Mouse (Mus musculus): ENCODE measurements around the gene Atp11b. TPM values are rescaled to one million over a fixed set of nuclear protein-coding genes. Genes with fewer than 3 reads are reported as not detected.
A peak's percentile ranks its signal among the peaks of the same experiment; 100 is the strongest.

The Atp11b gene
- 117 and 149 TPM in 2 replicates for total RNA-seq (2014; fragmentation: Nextera tagmentation)
- 111 and 132 TPM in 2 replicates for total RNA-seq (2017)

DNA sequence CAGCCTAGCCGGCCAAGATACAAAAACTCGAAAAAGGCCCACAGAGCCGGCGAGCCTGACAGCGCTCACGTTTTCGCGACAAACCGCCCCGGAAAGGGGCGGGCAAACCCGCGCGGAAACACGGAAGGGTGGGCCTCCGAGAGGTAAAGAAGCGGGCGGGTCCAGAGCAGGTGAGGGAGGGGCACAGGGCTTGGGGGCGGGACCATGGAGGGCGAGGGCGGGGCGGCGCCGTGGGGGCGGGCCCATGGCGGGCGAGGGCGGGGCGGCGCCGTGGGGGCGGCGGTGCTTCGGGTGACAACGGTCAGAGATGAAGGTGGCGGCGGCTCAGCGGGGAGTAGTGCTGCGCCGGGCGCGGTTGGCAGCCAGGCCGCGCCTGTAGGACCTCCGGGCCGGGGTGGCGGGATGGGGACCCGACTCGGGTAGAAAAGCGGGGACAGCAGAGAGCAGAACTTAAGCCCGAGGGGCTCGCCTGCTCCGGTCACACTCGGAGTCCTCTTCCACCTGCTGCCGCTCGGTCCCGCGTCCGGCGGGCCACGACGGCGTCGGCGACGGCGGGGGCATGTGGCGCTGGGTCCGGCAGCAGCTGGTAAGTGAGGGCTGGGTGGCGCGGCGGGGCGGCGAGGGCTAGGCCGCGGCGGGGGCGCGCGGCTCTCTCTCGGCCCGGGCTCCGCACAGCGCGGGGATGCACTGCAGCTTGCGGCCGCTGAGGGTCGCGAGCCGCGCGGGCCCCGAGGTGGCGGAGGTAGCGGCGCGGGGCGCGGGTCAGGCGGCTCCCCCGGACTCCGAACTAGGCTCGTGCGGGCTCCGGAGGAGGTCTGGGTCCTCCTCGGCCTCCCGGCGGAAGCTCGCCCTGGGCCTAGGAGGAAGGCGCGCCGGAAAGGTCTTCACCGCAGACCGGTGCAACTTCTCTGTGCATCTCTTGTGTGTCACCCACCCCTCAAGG lies at the start of gene Atp11b:
Gene Atp11b, plus strand, starts transcription at position 282 of the 943 bp plus-strand sequence.
- ATAC-seq (replicated peaks; ENCODE audit: poor library complexity, severe bottlenecking): peak; percentile 76

DNA sequence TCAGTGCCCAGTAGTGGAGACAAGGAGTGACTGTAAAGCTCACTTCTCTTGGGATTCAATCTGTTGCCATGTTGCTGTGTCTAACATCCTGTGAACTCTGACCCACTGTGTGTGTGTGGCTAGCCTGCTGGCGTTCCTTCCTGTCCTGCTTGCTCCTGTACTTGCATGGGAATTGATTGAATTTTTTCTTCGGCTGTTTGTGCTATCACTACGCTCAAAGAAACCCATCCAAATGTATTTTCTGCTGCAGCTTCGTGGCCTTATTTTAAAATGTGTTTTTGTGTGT lies 49.6 kb upstream of the Atp11b start:
- ATAC-seq (replicated peaks; ENCODE audit: poor library complexity, severe bottlenecking): no peak

DNA sequence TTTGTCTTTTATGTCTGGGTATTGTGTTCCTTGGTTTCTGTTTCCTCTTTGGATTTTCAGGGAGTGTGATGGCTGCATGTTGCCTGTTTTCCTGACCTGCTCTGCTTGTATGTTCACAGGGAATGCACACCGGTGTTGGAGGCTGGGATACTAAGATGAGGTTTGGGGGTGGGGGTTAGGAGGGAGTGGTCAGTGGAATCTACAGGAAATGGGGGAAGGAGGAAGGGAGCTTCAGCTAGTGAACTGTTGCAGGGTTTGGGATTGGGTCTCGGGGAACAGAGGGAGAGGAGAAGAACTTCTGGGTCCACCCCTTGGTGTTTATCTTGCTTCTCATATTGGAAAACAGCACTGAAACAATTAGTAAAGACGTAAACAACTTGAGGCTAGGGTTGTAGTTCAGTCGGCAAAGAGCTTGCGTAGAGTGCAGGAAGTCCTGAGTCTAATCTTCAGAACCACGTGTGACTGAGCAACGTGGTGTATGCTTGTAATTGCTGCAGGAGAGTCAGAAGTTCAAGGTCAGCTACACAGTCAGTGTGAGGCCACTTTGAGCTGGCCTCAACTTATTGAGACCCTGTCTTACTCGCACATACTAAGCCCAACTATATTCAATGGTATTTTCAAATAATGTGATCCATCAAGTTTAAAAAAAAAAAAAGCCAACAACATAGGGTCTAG lies 34.2 kb upstream of the Atp11b start:
- ATAC-seq (replicated peaks; ENCODE audit: poor library complexity, severe bottlenecking): no peak

DNA sequence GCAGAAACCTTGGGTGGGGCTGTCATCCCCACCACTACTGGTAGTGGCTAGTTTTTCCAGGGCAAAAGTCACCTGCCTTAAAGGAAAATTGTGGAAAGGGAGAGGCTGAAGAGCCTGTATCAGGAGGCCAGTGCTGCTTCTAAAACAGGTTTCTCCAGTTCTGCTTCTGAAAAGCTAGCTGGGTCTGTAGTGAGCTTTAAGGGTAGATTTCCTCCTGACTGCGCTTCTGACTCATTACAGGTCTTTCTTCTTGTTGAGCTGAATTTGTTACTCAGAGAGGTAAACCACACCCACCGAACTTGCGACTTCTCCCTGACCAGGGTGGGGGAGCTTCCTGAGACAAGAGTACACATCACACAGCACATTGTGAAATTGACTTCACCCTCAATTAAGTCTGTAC lies 33.1 kb upstream of the Atp11b start:
- ATAC-seq (replicated peaks; ENCODE audit: poor library complexity, severe bottlenecking): peak; percentile 99

DNA sequence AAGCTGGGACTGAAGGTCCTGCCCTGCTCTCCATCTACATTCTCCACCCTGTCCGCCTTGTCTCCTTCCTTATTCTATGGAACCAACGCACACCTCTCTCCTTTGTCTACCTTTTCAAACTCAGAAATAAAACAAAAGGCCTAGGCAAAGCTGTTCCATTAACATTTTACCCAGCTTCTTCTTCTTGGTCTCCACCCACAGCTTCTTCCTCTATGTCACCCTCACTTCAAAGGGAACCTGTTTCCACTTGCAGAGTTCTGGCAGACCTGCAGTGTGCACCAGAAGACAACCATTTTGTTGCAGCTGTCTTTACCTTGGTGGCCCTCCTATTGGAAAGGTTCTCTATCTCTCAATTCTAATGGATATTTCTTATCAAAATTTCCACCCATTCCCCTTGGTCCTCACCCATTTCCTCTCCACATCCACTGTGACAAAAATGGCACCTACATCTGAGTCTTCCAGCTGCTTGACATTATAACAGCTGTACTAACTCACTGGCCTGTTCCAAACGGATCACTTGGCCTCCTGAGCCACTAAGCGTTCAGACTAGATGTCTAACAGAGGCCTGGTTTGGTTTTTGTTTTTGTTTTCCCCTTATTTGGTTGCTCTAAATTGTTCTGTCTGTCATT lies 32.0 kb upstream of the Atp11b start:
- no peak for ATAC-seq (replicated peaks; ENCODE audit: poor library complexity, severe bottlenecking)

DNA sequence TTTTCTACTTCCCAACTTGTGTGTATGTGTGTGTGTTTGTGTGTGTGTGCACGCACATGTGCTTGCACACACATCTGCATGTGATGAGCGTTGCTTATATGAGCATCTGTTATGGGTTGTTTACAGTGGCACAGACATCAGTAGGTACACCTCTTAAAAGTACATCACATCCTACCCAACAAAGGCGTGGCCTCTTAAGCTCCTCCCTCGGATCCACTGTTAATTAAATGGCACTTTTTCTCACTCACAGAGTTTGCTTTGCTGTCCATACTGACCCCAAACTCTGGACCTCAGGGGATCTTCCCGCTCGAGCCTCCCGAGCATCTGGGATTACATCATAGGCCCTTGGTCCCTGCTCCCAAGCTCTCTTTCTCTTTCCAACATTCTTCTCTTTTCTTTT lies 31.1 kb upstream of the Atp11b start:
- ATAC-seq (replicated peaks; ENCODE audit: poor library complexity, severe bottlenecking): no peak

DNA sequence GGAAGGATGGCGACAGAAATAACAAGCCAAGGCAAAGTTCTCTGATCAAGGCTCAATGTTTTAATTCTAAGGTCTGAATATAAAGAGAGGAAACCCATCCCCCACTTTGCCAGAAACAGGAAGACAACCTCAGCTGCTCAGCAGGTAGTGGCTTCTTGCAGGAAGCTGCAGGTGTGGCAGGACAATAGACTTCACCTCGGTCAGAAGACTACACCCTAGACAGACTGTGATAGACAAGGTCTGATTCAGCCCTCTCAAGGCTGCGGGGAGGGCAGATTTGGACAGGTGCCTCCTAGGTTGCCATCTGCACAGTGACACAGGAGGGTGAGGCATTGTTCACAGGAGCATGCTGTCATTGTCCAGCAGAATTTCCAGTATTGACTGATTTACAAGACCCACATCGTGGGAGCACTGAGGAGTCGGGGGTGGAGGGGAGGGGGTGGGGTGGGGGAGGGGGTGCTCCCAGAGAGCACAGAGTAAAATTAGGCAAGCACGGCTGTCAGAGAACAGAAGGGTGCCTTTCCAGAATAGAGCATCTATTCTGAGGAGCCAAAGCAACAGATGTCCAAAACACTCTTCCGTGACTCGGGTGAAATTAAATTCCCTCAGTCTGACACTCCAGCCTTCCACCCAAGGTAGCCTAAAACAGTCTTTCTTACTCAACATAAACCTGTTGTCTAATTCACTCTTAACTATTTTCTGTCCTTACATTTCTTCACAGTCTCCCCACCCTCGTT lies 30.2 kb upstream of the Atp11b start:
- ATAC-seq (replicated peaks; ENCODE audit: poor library complexity, severe bottlenecking): no peak

DNA sequence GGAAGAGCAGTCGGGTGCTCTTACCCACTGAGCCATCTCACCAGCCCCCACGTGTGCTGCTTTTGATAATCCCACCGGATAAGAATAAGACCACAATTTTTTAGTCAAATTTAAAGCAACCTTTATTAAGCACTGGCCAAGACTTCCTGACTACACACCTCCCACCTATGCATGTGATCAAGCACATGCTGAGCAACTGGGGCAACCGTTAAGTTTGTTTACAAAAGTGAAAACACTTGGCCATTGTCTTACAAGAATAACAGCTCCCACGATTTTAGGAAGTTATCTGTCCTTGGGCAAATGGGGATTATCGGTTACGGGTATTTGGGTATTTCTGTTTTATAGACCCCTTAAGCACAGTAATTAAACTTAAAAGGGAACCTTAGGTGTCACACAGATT lies 28.8 kb upstream of the Atp11b start:
- no peak for ATAC-seq (replicated peaks; ENCODE audit: poor library complexity, severe bottlenecking)

DNA sequence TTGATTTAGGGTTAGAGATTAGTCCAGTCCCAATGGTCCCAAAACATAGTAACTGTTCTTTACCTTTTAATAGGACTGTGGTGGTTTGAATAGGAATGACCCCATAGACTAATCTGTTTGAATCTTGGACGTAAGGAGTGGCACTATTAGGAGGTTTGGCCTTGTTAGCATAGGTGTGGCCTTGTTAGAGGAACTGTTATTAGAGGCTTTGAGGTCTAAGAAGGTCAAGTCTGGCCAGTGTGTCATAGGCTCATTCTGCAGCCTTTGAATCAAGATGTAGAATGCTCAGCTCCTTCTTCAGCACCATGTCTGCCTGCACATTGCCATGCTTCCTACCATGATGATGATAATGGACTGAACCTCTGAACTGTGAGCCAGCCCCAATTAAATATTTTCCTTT lies 27.0 kb upstream of the Atp11b start:
- ATAC-seq (replicated peaks; ENCODE audit: poor library complexity, severe bottlenecking): no peak

DNA sequence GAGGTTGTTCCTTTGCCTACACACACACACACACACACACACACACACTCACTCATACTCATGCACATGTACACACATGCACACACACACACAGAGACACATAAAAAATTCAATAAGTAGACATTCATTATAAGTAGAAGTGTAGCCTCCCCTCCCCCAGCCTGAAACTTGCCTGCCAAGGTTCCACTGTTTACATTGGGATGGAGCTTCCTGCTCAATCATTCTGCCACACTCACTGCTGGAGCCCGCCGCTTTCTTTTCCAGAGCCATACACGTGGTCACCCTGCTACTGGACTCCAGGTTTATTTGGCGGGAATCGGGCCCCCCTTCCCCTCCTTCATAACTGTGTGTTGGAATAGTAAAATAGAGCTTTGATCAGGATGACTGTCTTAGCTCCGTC lies 24.4 kb upstream of the Atp11b start:
- ATAC-seq (replicated peaks; ENCODE audit: poor library complexity, severe bottlenecking): no peak

DNA sequence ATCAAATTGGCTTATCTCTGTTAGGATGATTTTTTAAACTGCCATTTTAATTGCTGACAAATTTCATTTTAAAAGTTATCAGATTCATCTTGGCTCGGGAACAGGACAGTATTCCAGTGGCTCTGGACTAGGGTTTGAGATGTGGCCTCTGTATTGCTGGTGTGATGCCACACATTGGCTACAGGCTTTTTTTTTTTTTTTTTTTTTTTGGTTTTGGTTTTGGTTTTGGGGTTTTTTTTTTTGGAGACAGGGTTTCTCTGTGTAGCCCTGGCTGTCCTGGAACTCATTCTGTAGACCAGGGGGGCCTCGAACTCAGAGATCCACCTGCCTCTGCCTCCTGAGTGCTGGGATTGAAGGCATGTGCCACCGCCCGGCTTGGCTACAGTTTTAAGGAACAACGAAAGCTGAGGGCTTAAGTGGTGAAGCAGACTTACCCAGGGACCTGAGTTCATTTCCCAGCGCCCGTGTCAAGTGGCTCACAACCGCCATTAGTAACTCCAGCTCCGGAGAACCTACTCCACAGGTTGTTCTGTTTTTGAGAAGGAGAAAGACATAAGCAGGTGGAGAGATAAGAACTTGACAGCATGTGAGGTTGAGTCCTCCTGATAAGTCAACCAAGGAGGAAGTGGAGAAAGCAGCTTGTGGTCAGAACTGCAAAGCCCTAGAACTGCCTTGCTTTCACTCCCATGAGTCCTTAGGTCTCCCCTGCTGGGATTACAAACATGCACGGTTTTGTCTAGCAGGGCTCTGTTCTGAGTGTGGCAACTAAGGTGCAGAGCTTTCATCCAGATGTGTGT lies 21.7 kb upstream of the Atp11b start:
- peak; percentile 95 for ATAC-seq (replicated peaks; ENCODE audit: poor library complexity, severe bottlenecking)

DNA sequence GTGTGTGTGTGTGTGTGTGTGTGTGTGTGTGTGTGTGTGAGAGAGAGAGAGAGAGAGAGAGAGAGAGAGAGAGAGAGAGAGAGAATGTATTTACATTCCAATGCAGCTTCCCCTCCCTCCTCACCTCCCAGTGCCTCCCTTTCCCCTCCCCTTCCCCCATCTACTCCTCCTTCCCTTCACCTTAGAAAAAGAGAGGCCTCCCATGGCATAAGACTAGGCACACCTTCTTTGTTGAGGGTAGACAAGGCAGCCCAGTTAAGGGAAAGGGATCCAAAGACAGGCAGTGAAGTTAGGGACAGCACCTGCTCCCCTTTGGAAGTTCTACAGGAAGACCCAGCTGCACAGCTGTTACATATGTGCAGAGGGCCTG lies 21.1 kb upstream of the Atp11b start:
- peak; percentile 49 for ATAC-seq (replicated peaks; ENCODE audit: poor library complexity, severe bottlenecking)

DNA sequence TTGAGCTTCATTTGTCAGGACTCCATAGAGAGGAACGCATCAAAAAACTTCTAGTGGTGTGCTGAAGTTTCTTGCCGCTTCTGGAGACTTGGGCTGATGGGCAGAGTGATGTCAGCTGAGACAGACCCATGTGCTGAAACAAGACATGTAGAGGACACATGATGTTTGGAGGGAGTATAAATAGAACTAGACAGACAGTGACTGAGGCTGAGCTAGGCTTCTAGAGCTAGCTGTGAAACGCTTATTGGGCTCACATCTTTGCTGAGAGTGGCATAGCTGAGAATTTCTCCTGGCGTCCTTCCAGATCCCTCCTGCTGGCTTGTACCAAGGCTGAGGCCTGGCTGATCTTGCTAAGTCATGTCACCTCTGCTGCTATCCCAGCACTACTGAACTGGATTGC lies 19.4 kb upstream of the Atp11b start:
- no peak for ATAC-seq (replicated peaks; ENCODE audit: poor library complexity, severe bottlenecking)

DNA sequence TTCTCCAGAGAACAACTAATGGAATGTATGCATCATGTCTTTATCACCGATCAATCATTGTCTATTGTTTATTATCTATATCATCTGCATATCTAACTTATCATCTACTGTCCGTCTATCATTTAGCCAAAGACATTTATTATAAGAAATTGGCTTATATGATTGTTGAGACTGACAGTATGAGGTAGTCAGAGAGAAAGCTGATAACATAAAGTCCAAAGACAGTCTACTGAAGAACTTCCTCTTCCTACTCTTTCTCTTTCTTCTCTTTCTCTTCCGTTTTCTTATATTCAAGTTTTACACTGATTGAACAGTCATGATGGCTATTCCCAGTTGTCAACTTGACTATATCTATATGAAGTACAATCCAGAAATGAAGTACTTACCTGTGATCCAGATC lies 15.8 kb upstream of the Atp11b start:
- ATAC-seq (replicated peaks; ENCODE audit: poor library complexity, severe bottlenecking): no peak

DNA sequence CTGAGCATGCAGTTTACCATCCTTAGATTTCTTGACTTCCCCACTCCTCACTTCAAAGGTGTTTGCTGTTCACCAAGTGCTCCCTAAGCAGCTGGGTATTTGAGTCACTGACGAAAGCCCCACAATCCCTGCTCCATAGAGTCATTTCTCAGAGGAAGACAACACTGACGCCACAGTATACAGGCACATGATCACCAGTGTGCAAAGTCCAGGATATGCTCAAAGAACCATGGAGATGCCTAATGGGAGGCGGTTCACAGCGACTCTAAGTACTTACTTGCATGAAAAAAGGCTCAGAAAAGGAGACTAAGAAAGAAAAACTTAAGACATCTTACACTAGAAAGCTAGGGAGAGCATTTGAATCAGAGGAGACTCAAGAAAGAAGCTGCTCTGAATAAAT lies 8.9 kb upstream of the Atp11b start:
- no peak for ATAC-seq (replicated peaks; ENCODE audit: poor library complexity, severe bottlenecking)

DNA sequence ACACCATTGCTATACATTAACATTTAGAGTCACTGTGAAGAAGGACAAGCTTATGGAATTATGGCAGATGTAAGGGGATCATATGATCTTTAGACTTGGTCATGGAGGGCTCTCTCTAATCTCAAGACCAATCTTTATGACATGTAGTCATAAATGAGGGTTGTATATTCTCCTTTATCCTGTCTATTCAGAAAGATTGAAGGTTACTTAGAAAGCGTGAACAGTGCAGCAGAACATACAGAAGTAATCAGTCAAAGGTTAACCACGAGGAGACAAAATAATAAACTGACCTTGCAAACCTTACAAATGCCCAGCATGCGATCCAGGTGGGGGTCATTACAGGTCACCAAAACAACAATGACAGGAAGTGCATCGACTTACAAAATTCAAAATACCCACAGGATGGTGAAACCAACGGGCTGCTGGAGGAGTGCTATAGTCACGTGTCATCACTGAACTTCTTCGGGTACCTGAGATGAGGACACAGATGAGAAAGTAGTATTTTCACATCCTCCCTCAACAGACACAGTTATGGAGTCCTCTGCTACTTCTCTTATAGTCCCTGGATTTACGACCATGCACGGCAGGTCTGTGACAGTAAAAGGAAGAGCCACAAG lies 7.0 kb upstream of the Atp11b start:
- ATAC-seq (replicated peaks; ENCODE audit: poor library complexity, severe bottlenecking): peak; percentile 78

DNA sequence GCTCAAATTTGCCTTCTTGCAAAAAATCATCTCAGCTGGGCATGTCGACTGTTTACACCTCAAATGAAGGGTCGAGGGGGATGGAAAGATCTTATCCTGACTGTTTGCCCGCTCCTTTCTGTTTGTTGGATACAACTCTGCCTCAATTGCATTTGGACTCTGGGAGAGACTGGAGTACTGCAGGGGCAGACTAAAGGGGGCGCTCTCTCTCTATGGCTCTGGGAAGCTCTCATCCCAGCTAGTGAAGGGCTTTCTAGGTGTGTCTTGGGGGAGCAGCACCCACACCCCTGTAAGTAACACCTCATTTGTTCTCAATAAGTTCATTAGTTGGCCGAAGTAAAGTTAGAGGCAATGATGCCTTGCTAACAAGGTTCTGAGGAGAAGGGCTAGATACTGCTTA lies 3.6 kb upstream of the Atp11b start:
- no peak for ATAC-seq (replicated peaks; ENCODE audit: poor library complexity, severe bottlenecking)

DNA sequence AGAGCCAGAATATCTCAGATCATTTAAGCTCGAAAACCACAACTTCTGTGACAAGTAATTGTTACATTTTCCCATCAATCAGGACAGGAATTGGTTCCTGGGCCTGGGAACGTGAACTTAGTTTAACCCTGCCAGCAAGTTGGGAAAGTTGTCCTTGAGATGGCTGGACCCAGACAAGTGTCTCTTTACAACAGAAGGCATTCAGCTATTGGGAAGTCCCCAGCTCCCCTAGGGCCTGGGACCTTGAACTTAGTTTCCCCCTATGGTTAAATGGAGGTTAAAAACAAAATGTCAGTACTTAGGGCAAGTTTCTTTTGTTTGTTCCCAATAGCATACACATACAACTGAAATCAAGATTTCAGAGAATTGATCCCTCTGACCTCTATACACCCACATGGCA lies 2.2 kb upstream of the Atp11b start:
- no peak for ATAC-seq (replicated peaks; ENCODE audit: poor library complexity, severe bottlenecking)

DNA sequence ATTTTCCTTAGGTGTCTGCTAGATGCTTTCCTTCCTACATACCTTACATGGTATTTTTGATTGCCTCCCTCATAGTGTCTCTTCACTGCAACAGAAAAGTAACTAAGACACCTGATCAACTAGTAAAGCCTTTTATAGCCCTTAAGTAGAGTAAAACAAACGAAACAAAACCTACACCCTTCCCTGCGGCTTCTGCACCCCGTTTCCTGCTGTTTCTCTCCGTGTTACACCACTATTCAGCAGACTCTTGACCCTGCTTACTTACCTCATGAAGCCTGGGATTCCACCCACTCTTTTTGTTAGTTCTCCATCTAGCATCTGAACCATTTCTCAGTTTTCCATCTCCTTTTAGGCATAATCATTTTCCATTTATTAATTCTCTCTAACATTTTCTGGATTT lies 8.8 kb downstream of the Atp11b start:
- ATAC-seq (replicated peaks; ENCODE audit: poor library complexity, severe bottlenecking): peak; percentile 60

Data from granulocyte monocyte progenitor cell, adult 5-6 weeks (primary cell).